Mouse (Mus musculus): ENCODE measurements around the gene Cdrt4.

DNA sequence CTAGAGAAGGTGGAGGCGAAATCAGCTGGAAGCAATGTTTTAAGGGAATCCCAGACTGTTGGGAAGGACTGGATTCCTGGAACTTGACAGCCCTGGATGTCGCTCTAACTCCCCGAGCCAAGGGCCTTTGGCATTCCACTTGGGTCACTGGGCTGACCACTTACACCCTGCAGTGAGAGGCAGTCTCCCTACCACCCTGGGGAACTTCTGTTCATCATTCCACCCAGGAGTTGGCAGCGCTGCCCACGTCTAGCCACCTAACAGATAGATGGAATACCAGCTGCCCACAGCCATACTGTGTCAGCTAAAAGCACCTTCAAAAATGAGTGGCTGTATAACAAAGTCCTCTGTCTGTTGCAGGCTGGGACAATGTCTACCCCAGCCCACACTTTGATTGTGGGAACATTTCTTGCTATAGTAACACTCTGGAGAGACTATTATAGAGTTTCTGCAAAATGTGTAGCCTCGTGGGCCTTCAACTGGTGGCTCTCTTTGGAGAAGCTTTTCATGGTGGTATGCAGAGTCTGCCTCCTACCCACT is 67.2 kb downstream of the Cdrt4 start:
- no peak for TF ChIP-seq POLR2A (IDR thresholded peaks at IDR 0.05; ENCODE audit: control insufficient read depth, low read depth, low read length)
- TF ChIP-seq CTCF (IDR thresholded peaks at IDR 0.05; ENCODE audit: control insufficient read depth, insufficient read depth, insufficient replicate concordance, low read depth, low read length) = no peak

All from testis, adult 2 months (tissue).